Mouse (Mus musculus): ENCODE measurements around the gene Msi1.
A peak's percentile ranks its signal among the peaks of the same experiment; 100 is the strongest.

Msi1 gene

GRCm38 (mm10) chr5:115429359-115430186, at the start of gene Msi1:
Gene Msi1 (plus strand): TSS chr5:115429599.
- peak; percentile 55 to 59 for DNase-seq

- DNase-seq, result no peak
These were observed 37.5 kb upstream of the Msi1 start for GRCm38 (mm10) chr5:115391935-115392334.

- DNase-seq, result no peak
These were observed 36.4 kb upstream of the Msi1 start for GRCm38 (mm10) chr5:115392969-115393368.

GRCm38 (mm10) chr5:115394223-115394622, 35.2 kb upstream of the Msi1 start:
- DNase-seq, result no peak

GRCm38 (mm10) chr5:115394836-115395235, 34.6 kb upstream of the Msi1 start:
- DNase-seq, result no peak

- no peak for DNase-seq
These were observed 32.7 kb upstream of the Msi1 start for GRCm38 (mm10) chr5:115396654-115397053.

- peak; percentile 53 to 60 for DNase-seq
These were observed 31.3 kb upstream of the Msi1 start for GRCm38 (mm10) chr5:115397839-115398780.

- DNase-seq, result no peak
These were observed 27.3 kb upstream of the Msi1 start for GRCm38 (mm10) chr5:115402063-115402462.

- DNase-seq, result no peak
These were observed 25.8 kb upstream of the Msi1 start for GRCm38 (mm10) chr5:115403436-115404140.

GRCm38 (mm10) chr5:115404241-115404794, 25.1 kb upstream of the Msi1 start:
- peak; percentile 9 to 27 for DNase-seq

- DNase-seq, result no peak
These were observed 24.2 kb upstream of the Msi1 start for GRCm38 (mm10) chr5:115405205-115405604.

GRCm38 (mm10) chr5:115408110-115408509, 21.3 kb upstream of the Msi1 start:
- DNase-seq, result peak in 1 of 2 experiments; percentile 23

- DNase-seq, result peak; percentile 55 to 76
These were observed 14.0 kb upstream of the Msi1 start for GRCm38 (mm10) chr5:115415111-115416085.

GRCm38 (mm10) chr5:115428831-115429358, 504 bp upstream of the Msi1 start:
- no peak for DNase-seq

GRCm38 (mm10) chr5:115430187-115430960, 975 bp downstream of the Msi1 start:
- DNase-seq, result peak; percentile 41 to 52

GRCm38 (mm10) chr5:115431061-115431897, 1.9 kb downstream of the Msi1 start:
- peak; percentile 62 to 75 for DNase-seq

- DNase-seq, result peak in 1 of 2 experiments; percentile 16
These were observed 2.5 kb downstream of the Msi1 start for GRCm38 (mm10) chr5:115431898-115432259.

- peak; percentile 37 to 39 for DNase-seq
These were observed 3.0 kb downstream of the Msi1 start for GRCm38 (mm10) chr5:115432395-115432794.

GRCm38 (mm10) chr5:115433191-115433590, 3.8 kb downstream of the Msi1 start:
- DNase-seq, result no peak

Measured in cerebellum, postnatal 14 days (tissue).